Mouse (Mus musculus) kidney, postnatal 36 days (tissue): Measurements from ENCODE around the gene Prr5l.

Source experiments
- DNase-seq, 2 experiments: peaks; one replicate each; pipeline ENCODE4 v3.0.0; 2021 to 2022; ENCODE audit warnings: mixed read lengths in 2 of 2

Gene Prr5l

DNA sequence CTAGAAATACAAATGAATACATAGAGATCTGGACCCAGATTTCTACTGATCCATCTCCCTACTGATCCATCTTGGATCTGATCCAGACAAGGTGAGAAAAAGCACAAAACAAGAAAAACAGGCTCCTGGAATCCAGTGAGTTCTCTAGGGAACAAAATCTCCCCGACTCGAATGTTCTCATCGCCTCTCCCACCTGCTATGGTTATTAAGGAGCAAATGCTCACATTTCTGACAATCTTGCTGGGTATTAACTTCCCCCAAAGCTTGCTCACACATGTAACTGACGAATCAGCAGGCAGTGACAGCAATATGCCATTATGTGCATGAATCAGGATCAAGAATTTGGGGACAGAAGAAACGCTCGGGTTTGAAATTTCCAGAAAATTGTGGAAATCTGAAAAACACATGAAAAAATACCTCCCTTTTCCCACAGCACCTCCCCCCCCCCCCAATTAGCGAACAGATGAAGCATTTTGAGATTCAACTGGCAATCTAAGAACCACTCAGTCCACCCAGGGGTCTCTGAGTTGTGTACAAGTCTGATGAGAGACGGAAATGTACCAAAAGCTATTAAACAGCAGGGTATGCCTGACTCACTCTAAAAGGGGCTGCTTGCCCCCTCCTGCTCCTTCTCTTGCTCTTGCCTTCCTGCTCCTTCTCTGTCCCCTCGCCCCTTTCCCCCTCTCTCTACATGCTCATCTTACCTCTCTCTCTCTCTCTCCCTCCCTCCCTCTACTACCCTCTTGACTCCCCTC, 123.1 kb downstream of the Prr5l start:
- DNase-seq = no peak

DNA sequence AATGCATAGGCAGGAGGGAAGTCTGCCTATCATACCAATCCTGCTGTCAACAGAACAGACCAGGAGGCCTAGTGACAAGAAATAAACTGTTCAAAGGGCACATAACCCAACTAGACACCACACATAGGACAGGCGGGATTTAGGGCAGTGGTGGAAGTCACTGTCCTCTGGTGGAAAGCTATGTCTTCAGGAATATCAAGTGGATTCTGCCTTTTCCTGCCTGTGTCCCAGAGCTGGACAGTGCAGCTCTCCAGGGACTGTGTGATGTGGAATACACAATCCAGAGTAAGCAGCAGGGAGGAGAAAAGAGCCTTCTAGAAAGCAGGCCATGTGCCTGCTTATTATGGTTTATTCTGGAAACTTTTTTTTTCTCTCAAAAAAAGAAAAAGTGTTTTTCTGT, 125.0 kb downstream of the Prr5l start:
- no peak for DNase-seq

DNA sequence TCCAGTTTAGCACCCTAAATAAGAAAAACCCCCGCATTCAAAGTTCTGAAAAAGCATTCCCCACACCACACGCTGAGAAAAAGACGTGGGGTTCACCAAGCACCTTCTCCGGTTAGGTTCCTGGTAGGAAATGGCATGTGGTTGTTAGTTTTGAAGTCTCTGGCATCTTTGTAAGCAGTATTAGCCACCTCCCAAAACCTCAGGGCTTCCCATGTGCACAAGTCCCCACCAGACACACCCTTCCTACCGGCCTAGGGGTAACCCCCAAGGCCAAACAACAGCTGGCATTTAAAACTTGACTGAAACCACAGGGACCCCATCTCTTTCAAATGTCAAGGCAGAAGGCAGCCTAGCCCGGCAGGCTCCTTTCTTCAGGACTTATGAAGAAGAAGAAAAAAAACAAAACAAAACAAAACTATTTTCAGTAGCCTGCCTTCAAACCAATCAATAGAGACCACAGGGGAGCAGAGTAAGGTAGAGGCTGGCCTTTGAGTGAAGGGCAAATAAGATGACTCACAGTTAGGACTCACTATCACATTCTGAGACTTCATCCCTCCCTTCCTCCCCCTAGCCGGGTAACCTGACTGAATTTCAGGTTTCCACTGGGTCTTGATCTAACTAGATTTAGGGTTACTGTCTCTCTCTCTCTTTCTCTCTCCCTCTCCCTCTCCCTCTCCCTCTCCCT, 126.6 kb downstream of the Prr5l start:
- no peak for DNase-seq

DNA sequence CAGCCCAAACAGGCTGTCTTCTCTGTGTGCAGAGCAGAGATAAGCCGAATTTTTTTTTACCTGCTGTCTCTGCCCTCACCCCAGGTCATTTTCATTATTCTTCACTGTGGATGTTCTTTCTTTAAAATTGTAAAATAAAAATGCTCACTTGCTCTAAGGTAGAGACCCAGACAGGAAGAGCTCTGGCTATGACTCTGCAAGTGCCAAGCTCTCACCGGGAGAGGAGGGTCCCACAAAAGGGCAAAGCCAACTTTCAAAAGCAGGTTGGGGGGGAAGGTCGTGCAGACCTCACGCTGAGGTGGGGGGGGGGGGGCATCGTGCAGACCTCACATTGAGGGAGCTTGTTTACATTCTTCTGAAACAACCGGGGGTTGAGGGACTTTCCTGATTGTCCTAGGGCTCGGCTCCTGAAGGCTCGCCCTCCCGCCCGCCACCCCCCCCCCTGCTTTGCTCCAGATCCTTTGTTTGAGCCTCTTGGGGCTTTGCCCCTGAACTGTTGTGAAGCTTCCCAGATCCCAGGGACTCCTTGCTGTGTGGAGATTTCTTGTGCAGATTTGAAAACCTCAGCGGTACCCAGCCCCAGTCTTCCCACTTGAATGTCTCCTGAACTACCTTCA, 127.8 kb downstream of the Prr5l start:
- no peak for DNase-seq

DNA sequence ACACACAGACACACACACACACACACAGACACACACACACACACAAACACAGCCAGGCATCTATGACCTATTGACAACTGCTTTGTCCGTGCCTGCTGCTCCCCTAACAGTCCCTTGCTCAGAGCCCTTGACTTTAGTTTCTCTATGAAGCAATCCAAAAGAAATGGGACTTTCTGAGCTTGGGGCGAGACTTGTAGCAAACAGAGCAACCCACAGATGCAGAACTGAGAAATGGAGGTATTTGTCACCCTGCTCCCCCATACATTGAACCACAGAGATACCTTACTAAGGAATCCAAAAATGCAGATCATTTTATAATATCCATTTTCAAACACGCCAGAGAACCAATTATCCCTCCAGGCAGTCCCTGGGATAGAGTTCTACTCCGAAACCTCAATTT, 128.4 kb downstream of the Prr5l start:
- DNase-seq = no peak

DNA sequence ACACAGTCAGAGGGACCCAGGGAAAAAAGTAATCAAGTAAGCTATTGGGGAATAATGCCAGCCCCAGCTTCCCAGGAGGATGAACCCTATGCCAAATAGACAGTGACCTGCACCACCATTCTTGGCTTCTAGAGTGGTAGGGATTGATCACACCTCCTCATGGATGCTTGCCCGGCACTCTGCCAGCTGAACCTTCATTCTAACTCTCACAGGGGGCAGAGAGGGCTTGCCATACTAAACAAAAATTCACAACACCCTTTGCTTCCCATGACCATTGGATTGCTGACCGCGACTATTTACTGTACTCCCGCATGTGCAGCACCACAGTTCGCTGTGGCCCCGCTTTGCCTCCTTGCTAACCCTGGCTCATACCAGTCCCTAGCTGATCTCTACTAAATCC, 129.8 kb downstream of the Prr5l start:
- DNase-seq = peak in 1 of 2 experiments; percentile 33

DNA sequence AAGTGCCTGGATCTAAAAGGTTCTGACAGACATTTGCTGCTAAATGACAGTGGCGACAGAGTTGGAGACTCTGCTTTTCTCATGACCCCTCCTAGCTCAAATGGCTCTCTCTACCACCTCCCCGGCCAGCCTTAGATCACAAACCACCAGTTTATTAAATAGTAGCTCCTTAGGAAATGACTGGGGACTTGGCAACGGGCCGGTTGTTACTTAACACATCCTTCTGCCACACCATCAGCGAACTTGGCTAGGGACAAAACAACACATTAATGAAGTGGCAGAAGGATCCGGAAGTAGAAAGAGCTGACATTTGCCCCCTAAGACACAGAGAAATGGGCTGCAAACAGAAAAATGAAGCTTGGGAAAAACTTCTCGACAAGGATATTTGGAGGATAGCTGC, 130.4 kb downstream of the Prr5l start:
- DNase-seq = peak; percentile 79 to 84

DNA sequence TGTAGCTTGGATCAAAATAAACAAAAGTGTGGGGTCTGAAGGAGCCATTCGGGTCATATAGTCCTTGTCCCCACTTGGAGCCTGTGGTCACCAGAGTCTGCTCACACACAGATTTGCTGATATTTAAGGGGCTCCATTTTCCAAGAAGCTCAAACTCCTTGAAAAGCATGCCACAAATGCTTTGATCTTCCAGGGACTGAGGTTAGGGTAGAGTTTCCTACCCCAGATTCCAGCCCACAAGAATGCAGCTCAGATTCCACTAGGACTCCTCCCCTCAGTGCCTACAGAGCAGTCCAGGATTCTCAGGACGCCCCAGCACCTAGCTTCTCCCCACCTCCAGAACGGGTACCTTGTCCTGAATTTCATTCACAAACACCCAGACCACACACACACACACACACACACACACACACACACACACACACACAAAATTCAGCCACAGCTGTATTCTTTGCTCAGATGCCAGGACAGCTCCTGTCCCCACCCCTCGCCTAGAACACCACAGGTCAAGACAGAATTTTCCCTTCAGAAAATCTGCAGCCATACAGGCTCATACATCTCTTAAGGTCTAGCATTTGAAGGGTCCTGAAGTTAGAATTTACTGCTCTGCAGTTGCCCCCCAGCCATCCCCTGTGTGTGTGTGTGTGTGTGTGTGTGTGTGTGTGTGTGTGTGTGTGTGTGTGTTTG, 131.4 kb downstream of the Prr5l start:
- DNase-seq = no peak

DNA sequence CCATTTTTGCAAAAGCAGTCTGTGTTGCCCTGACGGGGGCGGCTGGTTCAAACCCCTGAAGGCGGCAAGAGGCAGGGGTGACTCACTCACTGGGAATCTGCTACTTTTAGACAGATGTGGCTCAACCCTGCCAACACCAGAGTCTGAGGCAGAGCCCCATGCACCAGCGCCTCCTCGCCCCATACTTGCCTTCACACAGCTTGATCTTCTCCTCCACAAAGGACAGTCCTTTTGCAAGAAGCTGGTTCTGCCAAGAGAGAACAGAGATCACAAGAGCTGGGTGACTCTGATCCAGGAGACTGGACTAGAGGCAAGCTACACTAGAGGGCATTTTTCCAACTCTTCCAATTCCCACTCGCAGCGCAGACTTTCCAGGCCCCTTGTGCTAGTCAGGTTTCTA, 136.3 kb downstream of the Prr5l start:
- peak in 1 of 2 experiments; percentile 19 for DNase-seq

DNA sequence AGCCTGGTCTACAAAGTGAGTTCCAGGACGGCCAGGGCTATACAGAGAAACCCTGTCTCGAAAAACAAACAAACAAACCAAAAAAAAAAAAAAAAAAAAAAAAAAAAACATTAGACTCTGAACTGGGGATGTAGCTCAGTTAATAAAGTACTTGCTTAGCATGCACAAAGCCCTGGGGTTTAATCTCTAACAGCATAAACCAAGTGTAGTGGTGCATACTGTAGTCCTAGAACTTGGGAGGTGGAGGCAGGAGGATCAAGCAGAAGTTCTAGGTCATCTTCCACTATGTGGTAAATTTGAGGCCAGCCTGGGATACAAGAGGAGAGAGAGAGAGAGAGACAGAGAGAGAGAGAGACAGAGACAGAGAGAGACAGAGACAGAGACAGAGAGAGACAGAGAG, 137.2 kb downstream of the Prr5l start:
- peak in 1 of 2 experiments; percentile 59 for DNase-seq

DNA sequence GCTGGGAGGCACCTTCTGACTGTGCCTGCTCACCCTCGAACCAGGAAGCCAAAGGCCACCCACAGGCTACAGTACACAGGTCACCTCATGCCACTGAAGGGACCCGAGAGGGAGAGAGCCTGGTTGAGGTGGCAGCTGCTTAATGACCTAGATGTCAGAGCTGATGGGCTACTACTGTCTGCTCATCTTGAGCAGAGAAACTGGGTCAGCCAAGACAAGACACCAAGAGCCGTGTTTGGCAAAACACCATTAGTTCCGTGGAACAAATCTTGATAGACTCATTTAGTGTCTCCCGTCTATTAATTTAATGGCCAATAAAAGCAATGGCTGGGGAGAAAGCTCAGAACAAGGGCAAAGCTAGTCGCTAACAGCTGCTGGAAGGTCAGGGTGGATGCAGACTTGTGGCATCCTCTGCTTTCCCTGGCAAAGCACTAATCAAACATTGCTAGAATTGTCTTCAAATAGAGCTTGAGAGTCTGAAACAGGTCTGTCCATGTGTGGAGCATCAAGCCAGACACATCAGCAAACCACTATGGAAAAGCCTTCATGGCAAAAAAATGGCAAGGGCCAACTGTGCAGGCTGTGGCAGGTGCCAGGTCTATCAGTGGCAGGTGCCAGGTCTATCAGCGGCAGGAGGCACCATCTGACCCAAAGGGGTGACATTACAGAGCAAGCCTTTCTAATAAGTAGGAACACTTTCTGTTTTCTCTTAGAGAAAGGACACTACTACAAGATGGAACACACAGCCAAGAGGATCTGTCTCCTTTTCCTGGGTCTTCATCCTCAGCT, 140.6 kb downstream of the Prr5l start:
- no peak for DNase-seq

DNA sequence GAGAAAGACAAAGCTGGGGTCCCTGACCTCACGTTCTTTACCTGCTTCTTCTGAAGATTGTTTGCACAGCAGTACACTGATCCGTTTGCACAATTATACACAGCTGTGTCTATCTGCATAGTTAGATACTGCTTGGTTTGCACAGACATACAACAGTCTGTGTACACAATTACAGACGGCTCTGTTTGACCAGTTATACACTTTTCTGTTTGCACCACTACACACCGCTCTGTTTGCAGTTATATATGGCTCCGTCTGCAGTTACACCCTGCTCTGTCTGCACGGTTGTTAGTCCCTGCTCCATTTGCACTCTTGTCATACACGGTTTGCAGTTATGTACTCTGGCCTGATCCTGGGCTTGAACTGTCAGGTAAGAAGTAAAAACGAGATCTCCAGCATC, 141.2 kb downstream of the Prr5l start:
- DNase-seq = no peak

DNA sequence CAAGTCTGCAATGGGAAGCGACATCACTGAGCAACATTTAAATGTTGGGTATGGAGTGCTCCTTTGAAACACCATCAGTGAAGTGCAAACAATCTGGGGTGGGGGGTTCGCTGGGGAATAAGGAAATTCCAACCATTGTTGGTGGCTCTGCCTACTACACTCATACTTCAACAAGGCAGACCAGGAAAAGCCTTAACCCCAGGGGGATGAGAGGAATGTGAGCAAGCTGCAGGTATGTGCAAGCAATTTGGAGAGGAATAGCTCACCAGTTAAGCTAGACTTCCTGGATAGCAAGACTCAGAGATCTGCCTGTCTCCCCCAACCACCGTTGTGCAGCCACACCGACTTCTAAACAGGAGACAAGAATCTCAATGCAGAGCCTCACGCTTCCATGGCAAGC, 142.9 kb downstream of the Prr5l start:
- DNase-seq = no peak

DNA sequence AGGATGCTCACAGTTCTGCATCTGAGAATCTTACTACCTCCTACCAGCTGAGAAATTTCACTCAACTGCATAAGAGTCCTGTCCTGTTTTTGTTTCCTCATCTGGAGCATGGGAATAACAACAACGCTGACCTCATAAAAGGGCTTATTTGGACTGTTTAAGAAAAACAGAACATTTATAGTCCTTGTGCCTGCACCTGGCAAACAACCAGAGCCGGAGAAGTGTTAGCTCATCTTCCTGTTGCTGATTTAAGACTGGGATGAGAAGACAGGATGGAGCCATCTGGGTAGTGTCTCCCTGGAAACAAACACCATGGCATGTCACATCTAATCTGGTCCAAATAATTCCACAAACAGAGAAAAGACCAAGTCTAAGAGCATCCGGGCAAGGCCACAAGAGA, 149.3 kb downstream of the Prr5l start:
- peak; percentile 67 to 77 for DNase-seq

DNA sequence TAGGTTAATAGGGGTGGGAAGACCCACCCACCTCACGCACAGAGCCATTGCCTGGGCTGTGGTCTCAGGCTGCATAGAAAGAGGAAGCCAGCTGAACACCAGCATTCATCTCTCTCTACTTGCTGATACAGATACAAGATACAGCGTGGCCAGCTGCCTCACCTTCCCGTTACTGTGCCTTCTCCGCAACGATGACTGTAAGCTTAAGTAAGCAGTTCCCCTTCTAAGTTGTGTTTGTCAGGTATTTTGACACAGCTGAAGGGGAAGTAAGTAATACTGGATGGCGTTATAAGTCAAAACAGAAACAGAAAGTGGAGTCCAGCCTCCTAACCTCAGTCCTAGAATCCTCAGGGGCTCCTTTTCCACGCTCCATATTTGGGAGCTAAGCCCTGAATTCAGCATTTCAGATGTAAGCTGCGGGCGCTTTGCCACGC, 150.0 kb downstream of the Prr5l start:
- no peak for DNase-seq

DNA sequence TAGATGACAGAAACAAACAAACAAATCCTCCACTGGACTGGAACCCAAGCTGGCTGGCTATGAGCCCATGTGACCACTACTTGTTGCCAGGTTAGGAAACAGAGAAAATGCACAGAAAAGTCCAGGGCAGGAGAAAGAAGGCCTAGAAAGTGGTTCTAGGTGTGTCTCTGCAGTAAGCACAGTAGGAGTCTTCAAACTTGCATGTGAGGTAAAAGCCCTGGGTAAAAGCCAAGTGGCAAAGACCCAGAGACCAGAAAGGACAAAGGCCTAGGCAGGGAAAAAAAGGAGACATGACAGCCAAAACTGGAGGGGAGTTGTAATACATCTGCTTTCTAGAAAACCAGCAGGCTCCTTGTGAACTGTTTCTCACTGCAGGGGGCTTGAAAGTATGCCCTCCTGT, 151.9 kb downstream of the Prr5l start:
- peak; percentile 84 for DNase-seq

DNA sequence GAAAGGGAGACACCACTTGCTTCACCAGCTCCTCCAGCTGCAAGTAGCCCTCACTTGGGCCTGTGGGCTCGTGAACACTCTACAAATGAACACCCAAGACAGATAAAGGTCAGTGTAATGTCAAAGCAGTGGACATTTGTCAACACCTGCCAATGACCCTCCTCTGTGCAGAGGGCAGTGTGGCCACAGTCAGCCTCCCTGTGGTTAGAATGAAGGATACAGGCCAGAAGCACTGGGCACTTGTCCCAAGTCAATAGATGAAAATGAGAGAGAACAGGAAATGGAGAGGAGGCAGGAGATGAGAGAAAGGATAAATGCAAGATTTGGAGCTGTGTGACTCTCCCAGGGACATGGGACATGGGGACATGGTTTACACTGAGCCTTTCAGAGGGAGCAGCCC, 153.4 kb downstream of the Prr5l start:
- no peak for DNase-seq

DNA sequence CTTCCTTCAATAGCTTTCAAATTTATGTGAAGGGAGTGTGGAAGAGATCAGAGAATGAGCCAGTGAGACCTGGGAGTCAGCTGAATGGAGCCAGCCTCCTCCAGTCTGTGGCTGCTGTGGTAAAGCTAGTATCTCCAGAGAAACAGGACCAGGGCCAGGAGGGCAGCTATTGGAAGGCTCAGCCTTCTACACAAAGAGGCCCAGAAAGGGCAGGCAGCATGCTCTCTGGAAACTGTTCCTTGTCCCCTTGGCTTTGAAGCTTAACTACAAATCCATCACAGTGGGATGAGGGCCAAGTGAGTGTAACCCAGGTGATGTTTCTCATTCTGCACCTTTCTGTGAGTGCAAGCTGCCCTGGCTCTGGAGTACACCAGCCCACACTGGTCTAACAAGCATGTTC, 155.0 kb downstream of the Prr5l start:
- DNase-seq = peak; percentile 31 to 36

DNA sequence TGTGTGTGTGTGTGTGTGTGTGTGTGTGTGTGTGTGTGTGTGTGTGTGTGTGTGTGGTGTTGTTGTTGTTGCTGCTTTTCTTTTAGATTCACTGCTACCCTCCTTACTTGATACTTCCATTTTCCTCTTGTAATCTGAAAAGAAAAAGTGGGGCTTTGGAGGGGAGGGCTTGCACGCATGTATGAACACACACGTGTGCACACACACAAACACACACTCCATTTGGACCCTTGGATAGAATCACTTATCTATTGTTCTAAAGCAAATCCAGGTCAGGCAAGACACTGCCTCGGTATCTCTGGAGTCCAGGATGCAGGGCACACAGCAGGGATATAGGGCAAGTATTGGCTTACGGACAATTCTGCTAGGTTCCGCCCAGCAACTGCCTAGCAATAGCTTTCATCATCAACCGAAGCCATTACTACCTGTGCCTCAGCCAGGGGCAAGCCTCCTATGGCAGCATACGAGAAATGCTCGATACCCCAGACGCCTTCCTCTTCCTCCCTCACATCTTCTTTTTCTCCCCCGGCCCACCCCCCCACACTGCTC, 159.4 kb downstream of the Prr5l start:
- no peak for DNase-seq

DNA sequence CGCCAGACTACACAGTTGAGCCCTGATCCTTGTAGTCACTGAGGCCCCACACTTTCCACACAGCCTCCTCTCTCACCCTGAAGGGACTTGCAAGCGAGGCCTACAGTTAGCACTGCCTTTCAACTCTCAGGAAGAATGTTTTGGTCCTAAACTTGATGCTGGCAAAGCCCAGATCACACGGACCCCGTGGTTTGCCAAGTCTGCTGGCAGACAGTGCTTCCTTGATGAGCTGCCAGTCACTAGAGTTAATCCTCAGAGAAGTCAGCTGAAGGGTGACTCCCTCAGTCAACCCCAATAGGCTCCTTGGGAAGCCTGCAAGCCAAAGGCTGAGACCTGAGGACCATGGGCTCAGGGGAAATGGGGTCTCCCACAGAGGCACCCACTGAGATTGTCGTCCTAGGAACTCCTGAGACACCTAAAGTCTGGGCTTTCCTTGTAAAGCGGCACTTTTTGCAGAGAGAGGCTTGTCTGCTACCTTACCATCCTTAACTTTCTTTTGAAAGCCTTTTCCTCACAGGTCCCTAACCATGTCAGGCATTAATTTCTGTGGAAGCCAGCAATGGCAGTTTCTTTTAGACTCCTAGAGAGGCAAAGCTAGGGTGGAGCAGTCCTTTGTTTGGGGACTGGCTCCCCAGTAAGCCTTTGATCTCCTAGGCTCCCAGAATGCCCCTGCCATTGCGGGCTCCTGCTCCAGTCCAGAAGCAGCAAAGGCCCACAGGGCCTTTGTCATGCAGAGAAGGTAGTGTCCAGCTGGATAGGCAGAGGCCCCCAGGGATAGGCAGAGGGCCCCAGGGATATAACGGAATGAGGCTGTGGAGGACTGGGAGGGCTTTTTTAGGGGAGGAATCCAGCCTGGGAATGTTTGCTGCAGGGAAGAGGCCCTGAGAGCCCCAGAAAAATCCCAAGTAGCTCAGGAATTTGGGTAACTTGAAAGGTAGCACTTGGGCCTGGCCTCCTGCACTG, 160.2 kb downstream of the Prr5l start:
- peak; percentile 19 to 49 for DNase-seq

DNA sequence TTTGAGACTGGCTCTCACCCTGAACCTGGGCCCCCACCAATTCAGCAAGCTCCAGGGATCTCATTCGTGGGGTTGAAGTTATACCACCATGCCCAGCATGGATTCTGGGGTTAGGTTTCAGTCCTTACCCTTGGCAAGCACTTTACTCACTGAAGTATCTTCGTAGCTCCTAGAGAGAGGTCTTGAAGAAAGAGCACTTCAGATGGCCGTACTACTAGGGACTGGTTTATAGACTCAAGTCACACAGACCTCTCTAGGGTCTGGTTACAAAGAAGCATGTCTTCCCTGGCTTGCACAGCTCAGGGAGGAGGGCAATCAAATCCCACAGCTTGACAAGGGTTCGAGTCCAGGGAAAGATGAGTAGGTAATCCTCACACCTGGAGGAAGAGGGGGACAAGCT, 161.0 kb downstream of the Prr5l start:
- DNase-seq = no peak
